Mouse (Mus musculus) myocyte (in vitro differentiated cells): ENCODE measurements around the gene Nxph1.

Experiments
- CEBPB ChIP-seq: IDR thresholded peaks from 2 replicates; pipeline ENCODE4 v1.6.1; 2011; ENCODE audit warnings: mild to moderate bottlenecking, moderate library complexity; ENCODE audit not compliant: poor library complexity, insufficient read depth, severe bottlenecking
- E2F4 ChIP-seq: IDR thresholded peaks from one replicate; pipeline ENCODE4 v1.6.1; 2011; ENCODE audit warnings: mild to moderate bottlenecking, control low read depth, moderate library complexity; ENCODE audit not compliant: insufficient read depth
- MAX ChIP-seq: IDR thresholded peaks from one replicate; pipeline ENCODE4 v1.6.1; 2011; ENCODE audit warnings: low read depth, mild to moderate bottlenecking, control low read depth
- MYOD1 ChIP-seq, 3 experiments: IDR thresholded peaks; one replicate each; pipeline ENCODE4 v1.6.1; 2011; ENCODE audit warnings: control low read depth in 2 of 3, low read depth in 2 of 3, mild to moderate bottlenecking in 2 of 3, moderate library complexity in 1 of 3; ENCODE audit not compliant: insufficient read length in 2 of 3, control insufficient read depth in 1 of 3
- MYOG ChIP-seq, 3 experiments: IDR thresholded peaks; one replicate each; pipeline ENCODE4 v1.6.1; 2011; ENCODE audit warnings: control low read depth in 2 of 3, low read depth in 2 of 3, mild to moderate bottlenecking in 2 of 3; ENCODE audit not compliant: insufficient read length in 2 of 3, control insufficient read depth in 1 of 3, insufficient read depth in 1 of 3
- POLR2A ChIP-seq: IDR thresholded peaks from one replicate; pipeline ENCODE4 v1.6.1; 2011; ENCODE audit warnings: low read depth, mild to moderate bottlenecking, control low read depth, moderate library complexity; ENCODE audit not compliant: insufficient read length
- POLR2AphosphoS2 ChIP-seq: IDR thresholded peaks from one replicate; pipeline ENCODE4 v1.6.1; 2011; ENCODE audit warnings: low read depth, control low read depth; ENCODE audit not compliant: insufficient read length
- REST ChIP-seq: IDR thresholded peaks from one replicate; pipeline ENCODE4 v1.6.1; 2011; ENCODE audit warnings: mild to moderate bottlenecking, control low read depth, moderate library complexity; ENCODE audit not compliant: insufficient read depth, insufficient read length
- SRF ChIP-seq: IDR thresholded peaks from one replicate; pipeline ENCODE4 v1.6.1; 2011; ENCODE audit warnings: low read depth; ENCODE audit not compliant: control insufficient read depth, insufficient read length
- TCF12 ChIP-seq: IDR thresholded peaks from one replicate; pipeline ENCODE4 v1.6.1; 2011; ENCODE audit warnings: mild to moderate bottlenecking, control low read depth; ENCODE audit not compliant: poor library complexity, insufficient read depth, severe bottlenecking
- TCF3 ChIP-seq: IDR thresholded peaks from one replicate; pipeline ENCODE4 v1.6.1; 2011; ENCODE audit warnings: low read depth, control low read depth; ENCODE audit not compliant: insufficient read length
- USF1 ChIP-seq: IDR thresholded peaks from one replicate; pipeline ENCODE4 v1.6.1; 2011; ENCODE audit warnings: low read depth, mild to moderate bottlenecking, control low read depth, moderate library complexity

GRCm38 (mm10) chr6:9119136-9119535, 170.9 kb downstream of the Nxph1 start:
- no peak for TF ChIP-seq POLR2A
- no peak for TF ChIP-seq TCF3
- no peak for TF ChIP-seq MAX
- TF ChIP-seq MYOD1 (IDR thresholded peaks at IDR 0.05; ENCODE audit: control insufficient read depth in 1 of 3, insufficient read length in 2 of 3, low read depth in 2 of 3): no peak
- no peak for TF ChIP-seq CEBPB
- TF ChIP-seq E2F4: no peak
- no peak for TF ChIP-seq MYOG (IDR thresholded peaks at IDR 0.05; ENCODE audit: control insufficient read depth in 1 of 3, insufficient read depth in 1 of 3, insufficient read length in 2 of 3, low read depth in 2 of 3)
- TF ChIP-seq TCF12: no peak
- no peak for TF ChIP-seq POLR2AphosphoS2
- TF ChIP-seq USF1: no peak
- TF ChIP-seq REST: no peak
- no peak for TF ChIP-seq SRF
